Comparison of ENCODE assay signal across 23 mouse cellular contexts in the genomic region with DNA sequence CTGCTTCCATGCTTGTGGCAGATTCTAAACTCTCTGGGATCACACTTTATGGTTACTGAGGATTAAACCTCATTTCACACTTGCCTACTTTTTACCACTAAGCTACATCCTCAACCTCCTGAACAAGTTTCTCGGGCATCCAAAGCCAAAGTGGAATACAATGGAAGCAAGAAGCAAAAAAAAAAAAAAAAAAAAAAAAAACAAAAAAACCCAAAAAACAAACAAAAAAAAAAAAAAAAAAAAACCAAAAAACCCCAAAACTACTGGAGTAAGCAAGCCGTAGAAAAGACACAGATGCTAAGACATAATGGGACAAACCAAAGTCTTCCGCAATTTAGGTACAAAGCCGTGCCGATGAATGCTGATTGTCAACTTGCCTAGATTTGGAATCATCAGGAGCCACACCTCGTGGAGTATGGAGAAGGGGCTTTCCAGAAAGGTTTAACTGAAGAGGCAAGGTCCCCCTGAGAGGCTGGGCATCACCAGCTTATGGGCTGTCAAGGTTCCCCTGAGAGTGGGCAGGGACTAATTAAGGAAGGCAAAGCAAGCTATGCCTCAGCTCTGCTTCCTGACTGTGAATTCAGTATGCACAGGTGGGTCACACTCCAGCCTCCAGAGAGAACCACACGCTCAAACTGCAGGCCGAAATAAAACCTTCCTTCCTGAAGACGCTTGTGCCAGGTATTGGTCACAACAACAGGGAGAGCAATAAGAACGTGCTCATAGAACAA.
DNase-seq lines count a peak whose midpoint lies in the region; ATAC-seq and TF ChIP-seq lines count a peak whose summit lies in the region.
"Had no signal": no experiment of that assay in that cellular context is flagged by ENCODE, and none has a peak within 500 bp of the region (broad histone marks: within the 10 kb centered on the region; RNA-seq: fewer than 3 reads in every experiment).

No protein-coding gene starts in this region.

- DNase-seq in heart, adult 11 months, result peak; percentile 33
- no peak for DNase-seq in heart, postnatal 10 days
- peak; percentile 51 for DNase-seq in midbrain, embryonic 11.5 days (ENCODE audit: low spot score, missing footprints)
- peak; percentile 55 for DNase-seq in CH12.LX (ENCODE audit: extremely low read depth)
- no peak for DNase-seq in ES-E14 (ENCODE audit: low read depth, low spot score)
- DNase-seq in adrenal gland, postnatal 14 days, result no peak
- no peak for DNase-seq in embryonic facial prominence, embryonic 10.5 days (ENCODE audit: low spot score)
- DNase-seq: adrenal gland, adult 2 months; adrenal gland, adult 8-10 months; adrenal gland, postnatal 10 days; adrenal gland, postnatal 25 days; adrenal gland, postnatal 36 days; B cell, adult 2 months; cerebellum, adult 11 months; cerebellum, adult 11-12 months; cerebellum, adult 18-20 months; cerebellum, adult 2 months; cerebellum, adult 8-10 months had no signal

- no peak for TF ChIP-seq POLR2A in CH12.LX (IDR thresholded peaks at IDR 0.05; ENCODE audit: low read depth, low read length)

- no peak for TF ChIP-seq RAD21 in CH12.LX (IDR thresholded peaks at IDR 0.05; ENCODE audit: low read depth, low read length)

- no peak overlapping the region for H3K4me2 ChIP-seq in midbrain, embryonic 11.5 days
- H3K4me2 ChIP-seq in midbrain, embryonic 15.5 days, result no peak overlapping the region
- H3K4me2 ChIP-seq in CH12.LX (ENCODE audit: insufficient read depth, low read depth, poor library complexity, severe bottlenecking), result no peak overlapping the region

- intact Hi-C loops in heart, postnatal 10 days (cut with DNase I), result no loop called here

- no peak for TF ChIP-seq CTCF in CH12.LX (conservative IDR thresholded peaks at IDR 0.05 in 1 of 2, IDR thresholded peaks at IDR 0.05 in 1 of 2; ENCODE audit: low read depth in 2 of 2, low read length in 2 of 2)

- no peaks in the 10 kb centered on the region for H3K27me3 ChIP-seq in midbrain, embryonic 11.5 days (ENCODE audit: control insufficient read depth, insufficient read depth, low read length)
- no peaks in the 10 kb centered on the region for H3K27me3 ChIP-seq in midbrain, embryonic 15.5 days (replicated peaks)
- H3K27me3 ChIP-seq in CH12.LX (replicated peaks), result no peaks in the 10 kb centered on the region
- H3K27me3 ChIP-seq in embryonic facial prominence, embryonic 10.5 days (replicated peaks; ENCODE audit: low read depth, poor library complexity, severe bottlenecking), result no peaks in the 10 kb centered on the region
- H3K27me3 ChIP-seq: Patski had no signal

- H3K79me2 ChIP-seq in CH12.LX (replicated peaks; ENCODE audit: control insufficient read depth, extremely low read depth, insufficient read depth, poor library complexity, severe bottlenecking), result no peaks in the 10 kb centered on the region

- H3K9ac ChIP-seq in midbrain, embryonic 11.5 days (ENCODE audit: low read length), result no peak overlapping the region
- no peak overlapping the region for H3K9ac ChIP-seq in midbrain, embryonic 15.5 days
- H3K9ac ChIP-seq in CH12.LX (ENCODE audit: insufficient read depth, low read depth) (no peak overlapping the region), ES-E14 (ENCODE audit: insufficient read depth, low read depth, low read length, poor library complexity, severe bottlenecking) (no peak overlapping the region)

- in situ Hi-C loops in CH12.LX (cut with MboI; ENCODE audit: low pct_ligation_motif_present, low pct_unique_long_range_greater_than_20kb, low sequenced_read_pairs) (no loop called here), ES-E14 (cut with MboI; ENCODE audit: low sequenced_read_pairs in 2 of 2, unreplicated experiment in 2 of 2) (no loop called here)

- no peaks in the 10 kb centered on the region; the same call in 1 of the 2 replicates for H3K9me3 ChIP-seq in midbrain, embryonic 11.5 days (ENCODE audit: control insufficient read depth, low read length)
- H3K9me3 ChIP-seq in midbrain, embryonic 15.5 days, result no peaks in the 10 kb centered on the region
- H3K9me3 ChIP-seq in CH12.LX (replicated peaks; ENCODE audit: low read length) (peaks cover 3% of the 10 kb centered on the region), ES-E14 (ENCODE audit: control insufficient read depth, insufficient read depth, low read depth, low read length) (no peaks in the 10 kb centered on the region)
- no peaks in the 10 kb centered on the region for H3K9me3 ChIP-seq in embryonic facial prominence, embryonic 10.5 days
- H3K9me3 ChIP-seq: G1E had no signal

- no peaks in the 10 kb centered on the region for H3K4me1 ChIP-seq in midbrain, embryonic 11.5 days (ENCODE audit: control insufficient read depth, insufficient read depth, low read length)
- H3K4me1 ChIP-seq in midbrain, embryonic 15.5 days, result peaks cover 6% of the 10 kb centered on the region
- peaks cover 15 to 48% of the 10 kb centered on the region in 2 experiments for H3K4me1 ChIP-seq in CH12.LX (ENCODE audit: control insufficient read depth in 1 of 2, insufficient read depth in 2 of 2)
- H3K4me1 ChIP-seq in ES-E14 (ENCODE audit: control insufficient read depth in 2 of 2, insufficient read depth in 2 of 2, low read length in 2 of 2, poor library complexity in 1 of 2), result no peaks in the 10 kb centered on the region
- H3K4me1 ChIP-seq in embryonic facial prominence, embryonic 10.5 days, result no peaks in the 10 kb centered on the region

- H3K36me3 ChIP-seq in midbrain, embryonic 11.5 days (ENCODE audit: control insufficient read depth, insufficient read depth, low read length), result no peaks in the 10 kb centered on the region
- no peaks in the 10 kb centered on the region for H3K36me3 ChIP-seq in midbrain, embryonic 15.5 days (replicated peaks)
- no peaks in the 10 kb centered on the region for H3K36me3 ChIP-seq in CH12.LX (replicated peaks in 1 of 2; ENCODE audit: control insufficient read depth in 1 of 2, insufficient read depth in 1 of 2, low read length in 1 of 2)
- H3K36me3 ChIP-seq in ES-E14 (ENCODE audit: control insufficient read depth, insufficient read depth, low read length, poor library complexity, severe bottlenecking), result no peaks in the 10 kb centered on the region
- no peaks in the 10 kb centered on the region for H3K36me3 ChIP-seq in embryonic facial prominence, embryonic 10.5 days (replicated peaks)
- H3K36me3 ChIP-seq: G1E had no signal

- WGBS in midbrain, embryonic 11.5 days, result 84% methylated on average over 10 of the region's 10 CpGs
- WGBS in midbrain, embryonic 15.5 days, result 90% methylated on average over 10 of the region's 10 CpGs
- 85% methylated on average over 10 of the region's 10 CpGs for WGBS in embryonic facial prominence, embryonic 10.5 days

- TF ChIP-seq EP300 in CH12.LX (IDR thresholded peaks at IDR 0.05; ENCODE audit: low read length), result no peak

- dilution Hi-C loops in CH12.LX (cut with MboI; ENCODE audit: extremely low pct_ligation_motif_present, extremely low pct_unique_long_range_greater_than_20kb, low sequenced_read_pairs), result no loop called here

- ATAC-seq in midbrain, embryonic 11.5 days (ENCODE audit: low FRiP score), result no peak
- ATAC-seq in midbrain, embryonic 15.5 days (replicated peaks), result no peak
- ATAC-seq: activated CD4-positive, CD25-positive, alpha-beta regulatory T cell, adult 4 months; CD4-positive, CD25-positive, alpha-beta regulatory T cell, adult 4 months; Patski had no signal

- no peak overlapping the region for H3K27ac ChIP-seq in midbrain, embryonic 11.5 days (ENCODE audit: low read depth, low read length)
- no peak overlapping the region for H3K27ac ChIP-seq in midbrain, embryonic 15.5 days
- no peak overlapping the region for H3K27ac ChIP-seq in CH12.LX (ENCODE audit: insufficient read depth, low read depth)
- no peak overlapping the region for H3K27ac ChIP-seq in ES-E14 (ENCODE audit: insufficient read depth, low read depth, low read length, poor library complexity, severe bottlenecking)
- H3K27ac ChIP-seq in embryonic facial prominence, embryonic 10.5 days (replicated peaks), result no peak overlapping the region

- no peak overlapping the region for H3K4me3 ChIP-seq in midbrain, embryonic 11.5 days (ENCODE audit: low read depth, low read length)
- H3K4me3 ChIP-seq in midbrain, embryonic 15.5 days, result no peak overlapping the region
- no peak overlapping the region for H3K4me3 ChIP-seq in CH12.LX (replicated peaks in 1 of 3; ENCODE audit: low read depth in 2 of 3, low read length in 2 of 3, poor library complexity in 1 of 3)
- no peak overlapping the region for H3K4me3 ChIP-seq in ES-E14 (ENCODE audit: insufficient read depth in 1 of 2, low read depth in 1 of 2, low read length in 2 of 2, poor library complexity in 1 of 2, severe bottlenecking in 1 of 2)
- no peak overlapping the region for H3K4me3 ChIP-seq in embryonic facial prominence, embryonic 10.5 days

TF ChIP-seq in CH12.LX, 34 proteins besides CTCF, POLR2A, EP300 and RAD21:
- TF ChIP-seq POLR2AphosphoS2 (IDR thresholded peaks at IDR 0.05; ENCODE audit: low read depth, low read length) (no peak), ZNF384 (IDR thresholded peaks at IDR 0.05; ENCODE audit: low read depth, low read length) (peak; percentile 53), CHD1 (IDR thresholded peaks at IDR 0.05; ENCODE audit: low read depth, low read length) (no peak)

TF ChIP-seq in ES-E14, 5 proteins besides CTCF, POLR2A, EP300 and RAD21:
- TF ChIP-seq ZC3H11A (IDR thresholded peaks at IDR 0.05; ENCODE audit: borderline replicate concordance, low read depth, low read length) (no peak), ZNF384 (IDR thresholded peaks at IDR 0.05; ENCODE audit: low read depth, low read length) (peak; percentile 78; the same call in 1 of the 2 replicates), CHD2 (IDR thresholded peaks at IDR 0.05; ENCODE audit: low read depth, low read length) (no peak), MAFK (IDR thresholded peaks at IDR 0.05; ENCODE audit: insufficient read depth, low read depth, low read length) (no peak), HCFC1 (IDR thresholded peaks at IDR 0.05; ENCODE audit: borderline replicate concordance, insufficient read depth, low read length) (no peak)

Comparison
In these comparisons a context has a peak if more than half of its experiments do, and no peak if none do; other contexts are left out.
1. DNase-seq: peak in heart, adult 11 months (single experiment), midbrain, embryonic 11.5 days (single experiment) and CH12.LX (single experiment); none in heart, postnatal 10 days (0 of 2), ES-E14 (single experiment), adrenal gland, postnatal 14 days (single experiment) and embryonic facial prominence, embryonic 10.5 days (single experiment).